Mouse (Mus musculus) stomach, postnatal 0 days (tissue): ENCODE measurements at regions not wholly inside any gene's neighbourhood (a gene's known extent, or its start where the extent isn't known, plus 50 kb on each side); places are given as distances from the start of the nearest gene placed in this dataset.

Source experiments
- ATAC-seq: fragments of 200-750 bp; cut with Nextera tagmentation; 2 replicates; pipeline ENCODE4 v1.8.0; 2017; ENCODE audit not compliant: low FRiP score, low TSS enrichment
- DNase-seq: peaks from one replicate; pipeline ENCODE4 v3.0.0-alpha.2; 2016; ENCODE audit warnings: low spot score
- H3K27ac ChIP-seq: fragments of 300-500 bp; sonication (generic); replicated peaks from 2 replicates; pipeline ENCODE4 v1.5.1; 2014; ENCODE audit warnings: mild to moderate bottlenecking, control low read depth
- H3K27me3 ChIP-seq: fragments of 300-500 bp; sonication (generic); 2 replicates; pipeline ENCODE4 v1.6.1; 2014; ENCODE audit warnings: low read length; ENCODE audit not compliant: control insufficient read depth, insufficient read depth
- H3K36me3 ChIP-seq: fragments of 300-500 bp; sonication (generic); 2 replicates; pipeline ENCODE4 v1.6.1; 2014; ENCODE audit warnings: low read length, mixed read lengths; ENCODE audit not compliant: control insufficient read depth, insufficient read depth
- H3K4me1 ChIP-seq: fragments of 300-500 bp; sonication (generic); replicated peaks from 2 replicates; pipeline ENCODE4 v1.6.1; 2014; ENCODE audit warnings: antibody characterized with exemption; ENCODE audit not compliant: control insufficient read depth, insufficient read depth
- H3K4me2 ChIP-seq: fragments of 300-500 bp; sonication (generic); replicated peaks from 2 replicates; pipeline ENCODE4 v1.6.1; 2014; ENCODE audit warnings: low read depth, mild to moderate bottlenecking, control low read depth, moderate library complexity
- H3K4me3 ChIP-seq: fragments of 300-500 bp; sonication (generic); 2 replicates; pipeline ENCODE4 v1.5.1; 2014; ENCODE audit warnings: low read depth, low read length, control low read depth
- H3K9ac ChIP-seq: fragments of 300-500 bp; sonication (generic); 2 replicates; pipeline ENCODE4 v1.6.1; 2014; ENCODE audit warnings: mild to moderate bottlenecking, low read length, control low read depth, mixed read lengths
- H3K9me3 ChIP-seq: fragments of 300-500 bp; sonication (generic); 2 replicates; pipeline ENCODE4 v1.6.1; 2016; ENCODE audit warnings: low read length; ENCODE audit not compliant: control insufficient read depth
- CTCF ChIP-seq: IDR thresholded peaks from 2 replicates; pipeline ENCODE4 v1.5.1; 2016; ENCODE audit warnings: antibody characterized with exemption, low read depth, mild to moderate bottlenecking, moderate library complexity
- EP300 ChIP-seq: optimal IDR thresholded peaks from 2 replicates; pipeline ENCODE3; 2016; ENCODE audit warnings: antibody characterized with exemption
- WGBS: fragments of 180-500 bp; shearing (Covaris S2); extraction: QIAGEN DNeasy Blood & Tissue Kit; methylation state at CpG from one replicate; pipeline ENCODE4 v1.1.7; 2014; 5-methylcytosine and 5-hydroxymethylcytosine counted together

DNA sequence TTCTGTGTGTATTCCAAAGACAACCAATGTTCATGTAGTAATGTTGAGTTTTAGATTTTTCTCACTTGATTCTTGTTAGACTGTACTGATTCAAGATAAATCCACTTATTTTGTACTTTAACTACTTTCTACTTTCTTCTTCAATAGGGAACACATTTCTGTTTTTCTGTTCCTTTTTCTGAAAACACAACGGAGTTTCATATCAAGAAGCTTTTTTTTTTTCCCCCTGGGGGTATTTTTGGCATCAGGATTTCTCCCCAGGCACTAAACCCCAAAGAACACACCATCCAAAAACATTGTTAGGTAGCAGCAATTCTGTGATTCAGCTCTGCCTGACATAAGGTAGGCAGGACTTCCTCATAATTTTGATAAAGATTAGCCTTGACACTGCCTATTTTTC lies 1200.7 kb downstream of the Gsdmc2 start:
- ATAC-seq = no peak
- no peak for TF ChIP-seq CTCF
- no peak for TF ChIP-seq EP300
- 66% methylated on average over 1 of the region's 1 CpGs for WGBS

GRCm38 (mm10) chr15:62641051-62641710 lies 1203.8 kb downstream of the Gsdmc2 start:
- TF ChIP-seq CTCF (no peak), EP300 (no peak)
- Histone ChIP-seq H3K4me3 (no peak overlapping the region), H3K4me1 (no peaks in the 10 kb centered on the region), H3K9me3 (no peaks in the 10 kb centered on the region), H3K4me2 (no peak overlapping the region), H3K27ac (no peak overlapping the region), H3K27me3 (no peaks in the 10 kb centered on the region), H3K36me3 (no peaks in the 10 kb centered on the region), H3K9ac (no peak overlapping the region)
- 79% methylated on average over 7 of the region's 7 CpGs for WGBS
- ATAC-seq = no peak
- DNase-seq = no peak

More for the DNA sequence above, 1200.7 kb downstream of the Gsdmc2 start:
- no peak overlapping the region for H3K4me3 ChIP-seq
- H3K4me2 ChIP-seq = no peak overlapping the region
- H3K4me1 ChIP-seq = no peaks in the 10 kb centered on the region
- H3K9ac ChIP-seq = no peak overlapping the region
- H3K9me3 ChIP-seq = no peaks in the 10 kb centered on the region
- no peaks in the 10 kb centered on the region for H3K27me3 ChIP-seq
- no peaks in the 10 kb centered on the region for H3K36me3 ChIP-seq
- DNase-seq = no peak
- H3K27ac ChIP-seq = no peak overlapping the region

- 98% methylated on average over 7 of the region's 7 CpGs for WGBS
- H3K4me3 ChIP-seq = no peak overlapping the region
- H3K4me2 ChIP-seq = no peak overlapping the region
- H3K9ac ChIP-seq = no peak overlapping the region
- no peak for ATAC-seq
- no peaks in the 10 kb centered on the region for H3K4me1 ChIP-seq
- DNase-seq = no peak
- no peaks in the 10 kb centered on the region for H3K36me3 ChIP-seq
- no peaks in the 10 kb centered on the region for H3K27me3 ChIP-seq
- no peak overlapping the region for H3K27ac ChIP-seq
- TF ChIP-seq EP300 = no peak
- TF ChIP-seq CTCF = no peak
- H3K9me3 ChIP-seq = no peaks in the 10 kb centered on the region
These were observed 1219.6 kb downstream of the Gsdmc2 start for GRCm38 (mm10) chr15:62625406-62625805.

DNA sequence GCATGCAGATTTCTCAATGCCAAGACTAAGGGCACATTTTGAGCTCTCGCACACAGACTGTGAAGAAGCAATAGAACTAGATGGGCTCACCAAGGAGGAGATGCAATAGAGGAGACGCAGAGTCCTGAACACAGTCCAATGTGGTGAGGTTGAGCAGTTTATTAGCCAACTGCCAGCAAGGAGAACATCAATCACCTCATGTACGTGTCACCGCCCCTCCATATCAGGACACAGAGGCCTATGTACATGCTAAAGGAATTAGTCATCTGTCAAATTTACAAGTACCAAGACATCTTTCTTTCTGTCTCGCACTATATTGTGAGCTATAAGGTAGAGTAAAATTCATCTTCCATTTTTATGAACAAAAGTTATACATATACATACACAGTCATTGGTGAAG lies 1228.9 kb downstream of the Gsdmc2 start:
- no peaks in the 10 kb centered on the region for H3K9me3 ChIP-seq

DNA sequence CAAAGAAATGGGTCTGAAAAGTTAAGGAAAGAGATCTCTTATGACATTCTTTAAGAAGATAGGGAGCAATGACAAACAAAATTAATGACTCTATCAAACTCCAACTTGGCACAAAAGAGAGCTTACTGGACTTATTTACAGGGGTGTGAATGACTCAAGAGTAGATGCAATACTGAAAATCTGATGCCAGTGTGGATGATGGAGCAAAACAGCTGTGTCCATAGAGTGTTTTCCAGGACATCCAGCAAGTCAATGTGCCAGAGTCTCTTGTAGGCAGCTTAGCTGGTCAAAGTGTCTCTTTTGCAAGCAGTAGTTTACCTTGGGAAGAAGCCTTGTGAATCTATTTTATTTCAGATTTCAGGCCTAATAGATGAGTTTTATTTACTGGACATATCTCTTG lies 1248.2 kb downstream of the Gsdmc2 start:
- no peaks in the 10 kb centered on the region for H3K27me3 ChIP-seq
- H3K9me3 ChIP-seq = no peaks in the 10 kb centered on the region
- no peak overlapping the region for H3K27ac ChIP-seq
- H3K4me3 ChIP-seq = no peak overlapping the region
- H3K9ac ChIP-seq = no peak overlapping the region
- no peak overlapping the region for H3K4me2 ChIP-seq
- no peak for ATAC-seq
- TF ChIP-seq EP300 = no peak
- TF ChIP-seq CTCF = no peak
- DNase-seq = no peak
- no peaks in the 10 kb centered on the region for H3K4me1 ChIP-seq
- no peaks in the 10 kb centered on the region for H3K36me3 ChIP-seq

More for the DNA sequence above, 1228.9 kb downstream of the Gsdmc2 start:
- ATAC-seq (no peak), DNase-seq (no peak)
- no peak overlapping the region for H3K9ac ChIP-seq
- no peak overlapping the region for H3K4me3 ChIP-seq
- H3K4me1 ChIP-seq = no peaks in the 10 kb centered on the region
- H3K27ac ChIP-seq = no peak overlapping the region
- WGBS = 81% methylated on average over 5 of the region's 5 CpGs
- TF ChIP-seq CTCF = no peak
- TF ChIP-seq EP300 = no peak
- H3K36me3 ChIP-seq = no peaks in the 10 kb centered on the region
- H3K4me2 ChIP-seq = no peak overlapping the region
- no peaks in the 10 kb centered on the region for H3K27me3 ChIP-seq

DNA sequence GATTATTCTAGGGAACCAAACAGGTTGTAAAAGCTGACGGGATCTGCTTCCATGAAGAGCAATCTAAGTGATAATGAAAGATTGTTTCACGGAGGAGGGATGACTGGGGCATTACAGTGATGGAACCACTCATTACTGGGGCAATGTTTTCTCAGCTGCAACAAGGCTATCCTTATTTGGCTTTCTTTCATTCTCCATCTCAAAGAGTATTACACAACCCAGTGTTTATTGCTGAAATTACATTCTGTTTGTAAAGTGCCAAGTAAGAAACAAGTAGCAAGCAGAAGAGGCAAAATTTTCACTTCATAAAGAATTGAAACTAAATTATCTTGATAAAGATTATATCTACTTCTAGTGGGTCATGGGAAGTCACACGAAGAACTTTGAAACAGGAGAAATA lies 1256.4 kb downstream of the Gsdmc2 start:
- H3K4me1 ChIP-seq = no peaks in the 10 kb centered on the region
- whole genome bisulfite sequencing = 64% methylated on average over 3 of the region's 3 CpGs
- no peak for DNase-seq
- no peaks in the 10 kb centered on the region for H3K27me3 ChIP-seq
- H3K9me3 ChIP-seq = no peaks in the 10 kb centered on the region
- no peak overlapping the region for H3K27ac ChIP-seq
- no peak overlapping the region for H3K4me2 ChIP-seq
- no peak for ATAC-seq
- H3K9ac ChIP-seq = no peak overlapping the region
- H3K4me3 ChIP-seq = no peak overlapping the region
- TF ChIP-seq CTCF = no peak
- TF ChIP-seq EP300 = no peak
- no peaks in the 10 kb centered on the region for H3K36me3 ChIP-seq
